Mouse (Mus musculus) brain, embryonic 14.5 days (tissue): ENCODE data around the gene Pde9a. TPM values are rescaled to one million over a fixed set of nuclear protein-coding genes. Genes with fewer than 3 reads are reported as not detected.

Experiments used
- DNase-seq: peaks from one replicate; pipeline ENCODE4 v3.0.0-alpha.2; 2011; ENCODE audit warnings: low read depth
- CTCF ChIP-seq: fragments of 200-500 bp; IDR thresholded peaks from 2 replicates; pipeline ENCODE4 v1.5.1; 2012; ENCODE audit warnings: inconsistent platforms, mild to moderate bottlenecking, moderate library complexity, borderline replicate concordance; ENCODE audit not compliant: insufficient read depth, insufficient read length; ENCODE audit errors: extremely low read depth
- POLR2A ChIP-seq: fragments of 200-500 bp; IDR thresholded peaks from 2 replicates; pipeline ENCODE4 v1.6.1; 2012; ENCODE audit warnings: mild to moderate bottlenecking, inconsistent platforms, borderline replicate concordance; ENCODE audit not compliant: poor library complexity, insufficient read depth, insufficient read length, severe bottlenecking; ENCODE audit errors: extremely low read depth
- polyA plus RNA-seq: library from polyadenylated mRNA; depleted of rRNA; stranded (reverse); fragments of >200 nt; gene quantifications from 2 replicates; pipeline ENCODE4 v1.2.3, GENCODE M21; 2012

Gene Pde9a
- polyA plus RNA-seq, 1 experiment = 60.9 TPM

DNA sequence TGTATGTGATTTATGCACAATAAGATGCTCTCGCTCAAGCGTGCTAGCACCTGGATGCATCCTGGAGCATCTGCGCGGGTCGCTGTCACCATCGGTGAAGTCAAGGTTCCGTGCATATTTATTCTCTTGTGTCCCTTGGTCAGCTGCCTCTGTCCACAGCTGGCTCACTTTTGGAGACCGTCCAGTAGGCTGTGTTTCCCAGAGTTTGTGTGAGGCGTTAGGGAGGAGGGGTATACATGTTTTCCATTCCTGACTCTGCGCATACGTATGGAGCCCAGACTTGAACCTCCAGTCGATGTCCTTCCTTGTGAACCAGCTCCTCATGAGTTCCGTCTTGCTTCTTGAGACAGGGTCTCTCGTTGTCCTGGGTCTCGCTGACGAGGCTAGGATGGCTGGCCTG, 34.6 kb downstream of the Pde9a start:
- no peak for TF ChIP-seq CTCF
- no peak for DNase-seq

DNA sequence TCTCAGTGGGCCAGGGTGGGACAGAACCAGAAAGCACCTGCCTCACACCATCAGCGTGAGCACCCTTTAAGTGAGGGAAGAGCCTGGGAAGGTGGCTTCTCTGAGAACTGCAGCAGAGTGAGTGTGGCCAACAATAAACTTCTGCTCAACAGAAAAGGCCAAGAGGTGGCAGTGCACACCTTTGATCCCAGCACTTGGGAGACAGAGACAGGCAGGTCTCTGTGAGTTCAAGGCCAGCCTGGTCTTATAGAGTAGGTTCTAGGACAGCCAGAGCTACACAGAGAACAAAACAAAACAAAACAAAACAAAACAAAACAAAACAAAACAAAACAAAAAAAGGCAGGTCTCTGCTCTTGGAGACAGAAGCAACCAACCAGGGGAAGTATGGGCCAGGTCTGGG, 36.4 kb downstream of the Pde9a start:
- no peak for TF ChIP-seq CTCF
- no peak for TF ChIP-seq POLR2A
- DNase-seq = no peak

DNA sequence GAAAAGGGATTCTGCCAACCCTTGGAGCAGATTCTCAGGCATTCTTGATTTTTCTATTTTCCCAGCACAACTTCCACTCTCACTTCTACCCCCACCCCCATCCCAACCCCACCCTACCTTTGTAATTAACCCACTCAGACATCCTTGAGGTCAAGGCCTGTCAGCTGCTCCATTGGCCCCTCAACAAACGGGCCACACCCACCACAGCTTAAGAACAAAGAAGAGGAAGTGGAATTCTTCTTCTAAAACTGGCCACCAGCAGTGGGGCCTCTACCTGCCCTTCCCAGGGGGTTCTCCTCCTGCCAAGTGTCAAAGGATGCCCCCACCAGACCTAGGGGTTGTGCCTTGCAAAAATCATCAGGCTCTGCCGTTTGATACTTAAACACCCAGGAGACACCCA, 37.0 kb downstream of the Pde9a start:
- no peak for DNase-seq
- TF ChIP-seq POLR2A (no peak), CTCF (no peak)

DNA sequence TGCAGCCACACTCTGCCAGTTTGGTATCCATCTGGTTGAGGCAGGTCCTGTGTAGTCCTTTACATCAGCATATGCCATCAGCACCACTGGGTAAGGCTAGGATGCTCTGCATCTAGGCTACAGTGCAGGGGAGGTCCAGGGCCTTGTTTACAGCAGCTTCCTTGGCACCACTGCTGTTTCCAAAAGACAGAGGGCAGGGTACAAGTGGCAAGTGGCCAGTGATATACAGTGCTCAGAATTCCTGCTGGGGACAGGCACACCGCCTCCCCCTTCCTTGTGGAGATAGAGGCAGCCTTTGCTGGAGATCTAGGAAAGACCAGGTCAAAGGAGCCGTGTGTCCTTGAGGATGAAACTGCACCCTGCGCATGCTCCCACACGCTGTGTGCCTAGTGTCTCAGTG, 38.3 kb downstream of the Pde9a start:
- TF ChIP-seq CTCF (no peak), POLR2A (no peak)

DNA sequence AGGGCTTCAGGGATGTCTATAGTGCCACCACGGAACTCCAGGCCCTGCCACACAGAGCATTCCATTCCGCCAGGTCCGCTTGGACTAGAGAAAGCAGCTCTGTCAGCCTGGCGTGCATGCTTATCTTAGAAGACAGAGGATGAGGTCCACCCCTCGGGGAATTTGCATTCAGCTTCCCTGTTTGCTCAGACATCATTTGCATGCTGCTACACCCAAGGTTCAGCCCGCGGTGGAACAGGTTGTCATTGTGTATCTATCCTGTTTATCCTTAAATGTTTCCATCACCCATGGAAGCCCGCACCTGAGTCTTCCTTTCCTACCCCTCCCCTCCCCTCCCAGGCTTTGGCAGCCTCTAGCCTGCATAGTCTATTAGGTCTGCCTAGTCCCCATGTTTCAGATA, 38.8 kb downstream of the Pde9a start:
- no peak for TF ChIP-seq POLR2A
- no peak for TF ChIP-seq CTCF
- no peak for DNase-seq

More for the DNA sequence above, 38.3 kb downstream of the Pde9a start:
- DNase-seq = no peak

DNA sequence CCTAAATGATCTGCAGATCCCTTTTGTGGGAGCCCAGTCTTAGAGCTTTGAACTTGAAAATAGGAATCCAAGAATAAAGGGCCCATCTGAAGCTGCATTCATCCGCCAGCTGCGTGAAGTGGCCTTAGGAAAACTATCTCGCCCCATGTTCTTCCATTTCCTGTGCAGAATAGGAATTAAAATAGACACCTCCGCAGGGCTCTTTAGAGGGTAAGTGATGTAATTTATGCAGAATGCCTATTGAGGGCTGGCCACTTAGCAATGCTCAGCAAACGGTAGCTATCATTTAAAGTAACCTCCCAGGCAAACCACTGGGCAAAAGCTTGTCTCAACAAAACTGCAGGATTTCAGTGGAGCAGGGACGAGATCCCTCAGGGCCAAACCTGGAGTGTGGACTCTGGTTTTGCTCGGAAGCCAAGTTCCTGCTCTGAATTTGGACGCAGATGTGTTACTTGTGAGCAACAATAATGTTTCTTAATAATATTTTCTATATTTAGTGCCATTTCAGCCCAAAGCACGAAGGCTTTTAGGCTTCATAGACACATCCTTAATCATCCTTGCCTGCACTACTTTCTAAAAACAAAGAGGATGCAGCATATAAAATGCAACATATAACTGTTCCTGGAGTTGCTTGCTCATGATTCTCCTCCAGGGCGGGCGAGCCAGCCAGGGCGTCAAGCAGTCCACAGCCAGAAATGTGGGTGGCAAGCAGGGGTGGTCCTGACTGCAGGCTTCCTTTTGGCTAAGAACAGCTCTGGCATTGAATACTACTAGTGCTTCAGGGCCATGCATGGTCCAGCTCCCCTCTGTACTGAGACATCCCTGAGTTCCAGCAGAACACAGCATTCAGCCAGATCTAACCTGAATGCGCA, 40.1 kb downstream of the Pde9a start:
- no peak for TF ChIP-seq CTCF
- no peak for TF ChIP-seq POLR2A
- peak; percentile 58 for DNase-seq

DNA sequence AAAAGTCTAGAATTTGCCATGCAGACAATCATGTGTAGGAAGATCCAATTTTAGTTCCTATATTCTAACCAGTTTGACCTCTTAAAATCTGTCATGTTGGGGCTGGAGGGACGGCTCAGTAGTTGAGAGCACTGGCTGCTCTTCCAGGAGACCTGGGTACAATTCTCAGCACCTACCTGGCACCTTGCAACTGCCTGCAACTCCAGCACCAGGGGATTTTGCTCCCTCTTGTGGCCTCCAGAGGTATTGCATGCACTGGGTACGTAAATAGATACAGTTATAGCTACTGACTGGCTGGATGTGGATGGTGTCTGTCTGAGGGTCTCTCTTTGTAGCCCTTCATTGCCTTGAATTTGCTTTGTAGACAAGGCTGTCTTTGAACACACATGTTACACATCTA, 43.4 kb downstream of the Pde9a start:
- TF ChIP-seq POLR2A = no peak
- peak; percentile 64; the same call in 1 of the 2 replicates for TF ChIP-seq CTCF
- DNase-seq = no peak

DNA sequence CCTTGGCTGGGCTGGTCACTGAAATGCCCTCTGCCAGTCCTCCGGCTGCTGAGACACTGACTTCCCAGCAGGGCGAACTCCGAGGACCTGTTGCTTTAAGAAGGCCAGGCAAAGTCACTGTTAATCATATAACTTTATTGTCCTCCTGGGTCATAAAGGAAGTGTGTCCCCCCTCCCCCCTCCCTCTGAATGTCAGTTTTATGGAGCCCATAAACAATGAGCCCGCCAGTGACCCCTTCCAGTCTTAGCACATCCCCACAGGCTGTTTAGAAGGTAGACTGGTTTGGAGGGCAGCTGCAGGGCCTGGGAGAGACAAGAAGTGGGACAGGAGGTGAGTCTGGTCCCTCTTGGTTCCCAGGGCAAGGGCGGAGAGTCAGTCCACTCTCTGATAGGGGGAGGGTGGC, 46.9 kb downstream of the Pde9a start:
- DNase-seq = no peak
- TF ChIP-seq CTCF (no peak), POLR2A (no peak)

DNA sequence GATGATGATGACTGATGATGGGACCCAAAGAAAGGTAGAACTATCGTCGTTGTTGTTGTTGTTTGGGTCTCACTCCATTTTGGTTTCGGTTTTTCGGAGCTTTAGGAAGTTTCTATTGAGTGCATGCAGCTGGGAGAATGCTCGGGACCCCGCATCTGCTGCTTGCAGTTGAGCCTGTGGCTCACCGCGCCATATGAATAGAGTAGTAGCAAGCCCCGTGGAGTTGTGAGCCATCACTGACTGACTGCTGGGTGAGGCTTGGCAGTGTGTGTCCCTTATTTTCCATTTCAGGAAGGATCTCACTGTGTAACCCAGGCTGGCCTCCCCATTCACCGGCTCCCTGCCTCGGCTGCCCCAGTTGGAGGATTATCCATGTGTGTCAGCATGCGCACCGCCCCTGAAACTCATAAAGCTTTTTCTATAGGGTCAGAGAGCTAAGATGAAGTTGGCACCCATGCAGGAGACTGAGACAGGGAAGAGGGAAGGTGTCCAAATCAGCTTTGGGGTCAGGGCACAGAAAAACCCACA, 47.5 kb downstream of the Pde9a start:
- TF ChIP-seq CTCF = no peak
- no peak for TF ChIP-seq POLR2A
- DNase-seq = no peak

DNA sequence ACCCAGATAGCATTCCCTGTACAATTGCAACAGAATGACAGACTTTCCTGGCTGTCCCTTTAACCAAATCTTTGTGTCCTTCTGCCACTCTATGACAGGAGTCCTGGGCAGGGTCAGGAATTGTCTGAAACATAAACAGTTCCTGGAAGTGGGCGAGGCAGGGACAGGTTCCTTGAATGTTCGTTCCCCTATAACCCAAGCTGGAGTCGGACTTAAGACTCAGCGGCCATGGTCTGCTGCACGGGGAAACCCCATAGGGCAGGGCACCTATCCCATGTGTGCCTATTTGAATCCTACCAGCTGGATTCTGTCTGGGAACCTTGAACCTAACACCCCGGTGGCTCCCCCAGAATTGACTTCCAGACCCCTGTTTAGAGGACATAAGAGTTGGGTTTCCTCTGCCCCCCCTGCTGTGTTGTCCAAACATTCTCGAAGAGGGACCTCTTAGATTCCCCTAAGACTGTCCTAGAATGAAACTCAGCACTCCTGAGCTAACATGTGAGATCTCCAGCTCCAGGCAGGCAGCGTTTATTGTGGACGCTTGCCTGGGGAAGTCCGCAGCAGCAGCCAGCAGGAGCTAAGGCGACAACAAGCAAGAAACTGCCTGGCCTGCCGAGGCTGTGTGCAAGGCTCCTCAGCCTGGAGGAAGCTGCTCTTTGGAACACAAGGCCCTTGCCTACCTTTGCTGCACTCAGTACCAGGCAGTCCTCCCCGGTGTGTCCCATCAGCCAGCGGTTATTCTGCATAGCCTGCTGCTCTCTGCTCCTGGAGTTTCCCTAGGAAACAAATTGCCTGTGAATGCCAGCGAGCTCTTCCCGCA, 48.2 kb downstream of the Pde9a start:
- TF ChIP-seq POLR2A (no peak), CTCF (no peak)
- peak; percentile 55 for DNase-seq

DNA sequence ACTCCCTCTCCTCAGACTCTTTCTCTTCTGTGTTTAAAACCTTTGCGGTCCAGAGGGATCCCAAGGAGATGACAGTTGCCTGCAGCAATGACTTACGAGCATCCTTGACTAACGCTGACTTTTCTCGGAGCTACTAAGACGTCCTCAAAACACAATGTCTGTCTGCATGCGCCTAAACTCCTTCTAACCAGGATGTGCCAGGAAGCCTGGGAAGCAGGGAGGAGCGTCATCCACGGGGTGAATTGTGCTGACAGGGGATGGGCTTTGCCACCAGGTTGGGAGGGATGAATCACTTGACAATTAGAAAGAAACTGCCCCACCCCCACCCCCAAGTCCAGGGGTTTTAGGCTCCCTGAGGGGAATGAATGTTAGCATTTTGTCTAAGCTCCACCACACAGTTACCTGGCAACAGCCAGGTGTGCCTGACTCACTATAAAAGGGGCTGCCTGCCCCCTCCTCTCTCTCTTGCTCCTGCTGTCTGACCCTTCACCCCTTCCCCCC, 48.9 kb downstream of the Pde9a start:
- DNase-seq = no peak
- TF ChIP-seq CTCF = no peak
- TF ChIP-seq POLR2A = no peak

DNA sequence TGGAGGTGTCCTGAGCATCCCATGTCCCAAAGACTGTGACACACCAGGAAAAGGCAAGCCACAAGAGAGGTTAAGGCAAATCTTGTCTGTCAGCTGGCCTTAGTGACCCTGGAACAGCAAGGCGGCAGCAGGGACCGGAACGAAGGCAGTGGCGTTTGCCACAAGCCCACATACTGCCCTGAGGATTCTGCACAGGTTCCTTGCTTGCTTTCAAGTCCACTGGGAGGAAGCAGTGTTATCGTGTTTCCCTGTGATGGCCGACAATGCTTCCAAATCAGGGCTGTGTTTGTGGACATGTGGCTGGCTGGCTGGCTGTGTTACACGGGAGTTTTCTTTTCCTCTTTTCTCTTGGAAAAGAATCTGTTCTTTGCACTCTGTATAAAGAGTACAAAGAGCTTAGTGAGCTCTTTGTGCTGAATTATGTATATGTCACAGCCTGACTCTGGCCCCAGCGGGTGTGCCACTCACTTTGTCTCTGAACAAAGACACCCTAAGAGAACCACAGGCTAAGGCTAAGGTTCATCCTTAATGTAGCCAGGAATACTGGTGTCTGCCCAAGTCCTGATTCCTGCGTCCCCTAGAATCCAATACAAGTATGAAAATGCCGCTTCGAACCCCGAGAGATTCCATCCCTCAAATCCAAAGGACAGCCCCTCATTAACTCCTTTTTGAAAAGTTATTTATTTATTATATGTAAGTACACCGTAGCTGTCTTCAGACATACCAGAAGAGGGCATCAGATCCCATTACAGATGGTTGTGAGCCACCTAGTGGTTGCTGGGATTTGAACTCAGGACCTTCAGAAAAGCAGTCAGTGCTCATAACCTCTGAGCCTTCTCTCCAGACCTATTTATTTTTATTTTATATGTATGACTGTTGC, 50.2 kb downstream of the Pde9a start:
- peak; percentile 50 for DNase-seq
- TF ChIP-seq POLR2A (no peak), CTCF (no peak)
